Comparison of ENCODE assay signal across 11 mouse cellular contexts in genomic region chr17:86334990-86335389, GRCm38 (mm10).
A peak's percentile ranks its signal among the peaks of the same experiment; 100 is the strongest.
DNase-seq lines count a peak whose midpoint lies in the region; ATAC-seq and TF ChIP-seq lines count a peak whose summit lies in the region.
"Had no signal": no experiment of that assay in that cellular context is flagged by ENCODE, and none has a peak within 500 bp of the region (broad histone marks: within the 10 kb centered on the region; RNA-seq: fewer than 3 reads in every experiment).

No protein-coding gene starts in this region.

- H3K27ac ChIP-seq in liver, postnatal 0 days (ENCODE audit: low read depth), result no peak overlapping the region; the same call in 1 of the 2 replicates
- no peak overlapping the region for H3K27ac ChIP-seq in forebrain, embryonic 13.5 days
- H3K27ac ChIP-seq in hindbrain, embryonic 16.5 days (ENCODE audit: low read depth, low read length), result no peak overlapping the region
- H3K27ac ChIP-seq: limb, embryonic 13.5 days; midbrain, embryonic 13.5 days had no signal

- ATAC-seq in cerebellum, adult (ENCODE audit: insufficient number of reproducible peaks, low FRiP score, low TSS enrichment), result no peak
- peak; percentile 91 for ATAC-seq in liver, postnatal 0 days
- no peak for ATAC-seq in forebrain, embryonic 13.5 days
- no peak for ATAC-seq in hindbrain, embryonic 16.5 days
- ATAC-seq: midbrain, embryonic 13.5 days had no signal

- 60% methylated on average over 4 of the region's 4 CpGs for WGBS in liver, postnatal 0 days (ENCODE audit: insufficient replicate concordance)
- 90% methylated on average over 4 of the region's 4 CpGs for WGBS in forebrain, embryonic 13.5 days
- WGBS in hindbrain, embryonic 16.5 days, result 94% methylated on average over 4 of the region's 4 CpGs

- no peak overlapping the region for H3K4me2 ChIP-seq in liver, postnatal 0 days (ENCODE audit: low read depth, low read length)
- no peak overlapping the region for H3K4me2 ChIP-seq in forebrain, embryonic 13.5 days
- no peak overlapping the region for H3K4me2 ChIP-seq in hindbrain, embryonic 16.5 days (ENCODE audit: low read length)
- H3K4me2 ChIP-seq: limb, embryonic 13.5 days; midbrain, embryonic 13.5 days had no signal

- H3K4me1 ChIP-seq in liver, postnatal 0 days (ENCODE audit: insufficient read depth), result peaks cover 15% of the 10 kb centered on the region
- H3K4me1 ChIP-seq in forebrain, embryonic 13.5 days, result peaks cover 8% of the 10 kb centered on the region
- H3K4me1 ChIP-seq in hindbrain, embryonic 16.5 days (ENCODE audit: control insufficient read depth, insufficient read depth, low read depth, low read length), result peaks cover 14% of the 10 kb centered on the region

- H3K9me3 ChIP-seq in liver, postnatal 0 days (ENCODE audit: low read length), result no peaks in the 10 kb centered on the region
- H3K9me3 ChIP-seq in forebrain, embryonic 13.5 days (replicated peaks), result no peaks in the 10 kb centered on the region
- H3K9me3 ChIP-seq in hindbrain, embryonic 16.5 days (ENCODE audit: control insufficient read depth, low read length), result no peaks in the 10 kb centered on the region
- H3K9me3 ChIP-seq: midbrain, embryonic 13.5 days had no signal

- no peak overlapping the region for H3K4me3 ChIP-seq in liver, postnatal 0 days (ENCODE audit: low read depth, low read length)
- H3K4me3 ChIP-seq in forebrain, embryonic 13.5 days, result no peak overlapping the region
- no peak overlapping the region for H3K4me3 ChIP-seq in hindbrain, embryonic 16.5 days (ENCODE audit: low read length)
- H3K4me3 ChIP-seq: limb, embryonic 13.5 days; midbrain, embryonic 13.5 days had no signal

- no peaks in the 10 kb centered on the region for H3K27me3 ChIP-seq in liver, postnatal 0 days (ENCODE audit: insufficient read depth, low read length)
- no peaks in the 10 kb centered on the region for H3K27me3 ChIP-seq in forebrain, embryonic 13.5 days
- H3K27me3 ChIP-seq in hindbrain, embryonic 16.5 days (replicated peaks; ENCODE audit: control insufficient read depth, insufficient read depth, low read length), result no peaks in the 10 kb centered on the region
- H3K27me3 ChIP-seq: limb, embryonic 13.5 days; midbrain, embryonic 13.5 days had no signal

- no peak for TF ChIP-seq EP300 in liver, postnatal 0 days (IDR thresholded peaks at IDR 0.05; ENCODE audit: low read depth)

- DNase-seq in cerebellum, adult 18-20 months, result peak; percentile 34 to 49
- peak; percentile 34 to 70 for DNase-seq in adrenal gland, postnatal 36 days
- peak; percentile 85 for DNase-seq in heart, postnatal 4 days
- DNase-seq in liver, postnatal 0 days, result peak; percentile 87
- DNase-seq in thymus, postnatal 36 days, result no peak
- DNase-seq: gastrocnemius, postnatal 10 days had no signal

- 0 out of 2 replicates have a peak, but pooled peaks have one; percentile 9 for TF ChIP-seq CTCF in liver, postnatal 0 days (IDR thresholded peaks at IDR 0.05; ENCODE audit: low read depth)

- no peak overlapping the region for H3K9ac ChIP-seq in liver, postnatal 0 days (replicated peaks)
- no peak overlapping the region for H3K9ac ChIP-seq in forebrain, embryonic 13.5 days
- no peak overlapping the region for H3K9ac ChIP-seq in hindbrain, embryonic 16.5 days (ENCODE audit: low read depth, low read length)
- H3K9ac ChIP-seq: limb, embryonic 13.5 days; midbrain, embryonic 13.5 days had no signal

- H3K36me3 ChIP-seq in liver, postnatal 0 days (replicated peaks; ENCODE audit: insufficient read depth, low read length), result no peaks in the 10 kb centered on the region
- H3K36me3 ChIP-seq in forebrain, embryonic 13.5 days (ENCODE audit: poor library complexity, severe bottlenecking), result no peaks in the 10 kb centered on the region
- no peaks in the 10 kb centered on the region for H3K36me3 ChIP-seq in hindbrain, embryonic 16.5 days (ENCODE audit: control insufficient read depth, insufficient read depth, low read length)
- H3K36me3 ChIP-seq: limb, embryonic 13.5 days; midbrain, embryonic 13.5 days had no signal

Comparison
In these comparisons a context has a peak if more than half of its experiments do, and no peak if none do; other contexts are left out.
1. DNase-seq: peak in cerebellum, adult 18-20 months (2 of 2), adrenal gland, postnatal 36 days (2 of 2), heart, postnatal 4 days (single experiment) and liver, postnatal 0 days (single experiment); none in thymus, postnatal 36 days (0 of 2).